8 mouse cellular contexts compared by ENCODE assay signal in the genomic region with DNA sequence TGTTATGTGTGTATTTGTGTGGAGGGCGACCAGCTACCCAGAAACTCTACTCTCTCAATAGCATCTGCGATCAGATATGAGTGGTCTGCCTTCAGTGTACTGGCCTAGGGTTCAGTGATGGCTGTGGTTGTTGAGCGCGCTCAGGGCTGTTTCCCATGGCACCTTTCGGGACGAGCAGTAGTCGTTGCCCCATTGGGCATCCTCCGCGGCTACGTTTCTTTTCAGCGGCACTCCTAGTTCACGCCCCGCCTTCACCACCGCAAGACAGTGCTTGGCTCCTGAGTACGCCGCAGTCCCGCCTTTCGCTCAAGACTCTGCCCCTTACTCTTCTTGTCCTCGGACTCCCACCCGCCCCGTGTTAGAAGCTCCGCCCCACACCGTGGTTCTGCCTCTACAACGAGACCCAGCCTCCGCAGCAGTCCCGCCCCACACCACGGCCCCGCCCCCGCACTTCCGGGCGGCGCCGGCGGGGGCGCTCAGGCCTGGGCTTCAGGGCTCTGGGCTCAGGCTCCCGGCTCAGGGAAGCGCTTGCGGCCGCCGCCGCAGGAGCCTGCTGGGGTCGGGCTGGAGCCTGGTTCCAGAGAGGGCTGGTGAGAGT. TPM values are rescaled to one million over a fixed set of nuclear protein-coding genes. Genes with fewer than 3 reads are reported as not detected.
DNase-seq lines count a peak whose midpoint lies in the region; ATAC-seq lines count a peak whose summit lies in the region.

Gene Axin1 (plus strand): TSS at position 450 of the 598 bp plus-strand sequence.

- peak; percentile 98 for ATAC-seq in megakaryocyte progenitor cell, adult 5-6 weeks (replicated peaks; ENCODE audit: poor library complexity)

- peak; percentile 92 for DNase-seq in adipocyte (ENCODE audit: low spot score)
- DNase-seq in embryo, embryonic 10 days (ENCODE audit: low spot score) = peak; percentile 98
- peak; percentile 90 for DNase-seq in gastrocnemius, postnatal 10 days
- DNase-seq in induced T-regulatory cell, adult 2 months (ENCODE audit: low read depth) = peak; percentile 99
- peak; percentile 89 to 95 for DNase-seq in left cerebral cortex, adult 9 months (ENCODE audit: low spot score in 2 of 2)
- DNase-seq in right cerebral cortex, postnatal 14 days = peak; percentile 88
- peak; percentile 87 to 93 for DNase-seq in urinary bladder, postnatal 36 days (ENCODE audit: low spot score in 2 of 2)

RNA-seq across cellular contexts. Expression of gene Axin1, which starts in this region (rescaled TPM):
- 10 to 100 TPM; 19.3 to 23.1 TPM for total RNA-seq in gastrocnemius, postnatal 10 days (2021)
- total RNA-seq in megakaryocyte progenitor cell, adult 5-6 weeks (2015) = 26.2 and 34.6 TPM in 2 replicates
- 160 and 191 TPM in 2 replicates for total RNA-seq in megakaryocyte progenitor cell, adult 5-6 weeks (2017)

Comparison
In these comparisons a context has a peak if more than half of its experiments do, and no peak if none do; other contexts are left out.
1. Peak in every context shown above with its lines: DNase-seq and ATAC-seq.